Mouse (Mus musculus) lung, embryonic 16.5 days (tissue): ENCODE data around the gene Scn5a. TPM values are rescaled to one million over a fixed set of nuclear protein-coding genes. Genes with fewer than 3 reads are reported as not detected.

ENCODE experiments used
- ATAC-seq: fragments of 200-750 bp; cut with Nextera tagmentation; 2 replicates; pipeline ENCODE4 v1.8.0; 2017; ENCODE audit warnings: low read depth, mild to moderate bottlenecking, moderate library complexity
- H3K27ac ChIP-seq: fragments of 300-500 bp; sonication (generic); 2 replicates; pipeline ENCODE4 v1.5.1; 2014; ENCODE audit warnings: mild to moderate bottlenecking, control low read depth, low read length
- H3K27me3 ChIP-seq: fragments of 300-500 bp; sonication (generic); 2 replicates; pipeline ENCODE4 v1.6.1; 2014; ENCODE audit warnings: low read depth, low read length, mixed read lengths; ENCODE audit not compliant: control insufficient read depth, insufficient read depth
- H3K36me3 ChIP-seq: fragments of 300-500 bp; sonication (generic); 2 replicates; pipeline ENCODE4 v1.6.1; 2014; ENCODE audit warnings: low read length; ENCODE audit not compliant: control insufficient read depth, insufficient read depth
- H3K4me1 ChIP-seq: fragments of 300-500 bp; sonication (generic); replicated peaks from 2 replicates; pipeline ENCODE4 v1.6.1; 2014; ENCODE audit warnings: low read length, mixed read lengths; ENCODE audit not compliant: control insufficient read depth, insufficient read depth
- H3K4me2 ChIP-seq: fragments of 300-500 bp; sonication (generic); 2 replicates; pipeline ENCODE4 v1.6.1; 2014; ENCODE audit warnings: low read depth, low read length, control low read depth
- H3K4me3 ChIP-seq: fragments of 300-500 bp; sonication (generic); 2 replicates; pipeline ENCODE4 v1.5.1; 2014; ENCODE audit warnings: mild to moderate bottlenecking, low read length, control low read depth
- H3K9ac ChIP-seq: fragments of 300-500 bp; sonication (generic); 2 replicates; pipeline ENCODE4 v1.6.1; 2014; ENCODE audit warnings: low read length, control low read depth
- H3K9me3 ChIP-seq: fragments of 300-500 bp; sonication (generic); 2 replicates; pipeline ENCODE4 v1.6.1; 2016; ENCODE audit warnings: low read length; ENCODE audit not compliant: control insufficient read depth
- WGBS: fragments of 180-500 bp; shearing (Covaris S2); extraction: QIAGEN DNeasy Blood & Tissue Kit; methylation state at CpG from one replicate; pipeline ENCODE4 v1.1.7; 2014; 5-methylcytosine and 5-hydroxymethylcytosine counted together
- polyA plus RNA-seq: library from polyadenylated mRNA; unstranded; fragments of >200 nt; fragmentation: Nextera tagmentation; extraction: Ambion mirVana; gene quantifications from 2 replicates; pipeline ENCODE4 v1.2.1, GENCODE M21; 2015

Scn5a gene
- polyA plus RNA-seq, 1 experiment from 2014 or later = 0.80 TPM

DNA sequence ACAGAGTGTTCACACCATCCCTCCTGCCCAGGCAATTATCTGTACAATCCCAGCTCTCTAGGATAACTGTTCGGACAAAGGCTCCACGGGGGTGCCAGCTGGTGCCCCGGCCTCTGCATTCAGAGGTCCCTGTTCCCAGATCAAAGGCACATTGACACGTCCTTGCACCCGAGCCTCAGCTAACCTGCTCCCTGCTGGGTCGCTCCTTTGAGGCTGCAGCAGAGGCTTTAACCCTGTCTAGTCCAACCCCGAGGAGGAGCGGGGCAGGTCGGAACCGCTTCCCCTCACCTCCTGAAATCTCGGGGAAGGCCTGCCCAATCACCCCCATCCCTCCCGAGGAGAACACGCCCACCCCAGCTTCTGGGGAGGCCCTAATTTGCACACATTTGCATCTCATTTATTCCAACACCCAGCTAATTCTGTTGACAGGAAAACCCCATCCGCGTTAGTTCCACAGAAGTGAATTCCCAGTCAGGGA, 7.4 kb downstream of the Scn5a start:
- Histone ChIP-seq H3K9me3 (no peaks in the 10 kb centered on the region), H3K27me3 (peaks cover 42% of the 10 kb centered on the region), H3K9ac (no peak overlapping the region), H3K36me3 (no peaks in the 10 kb centered on the region), H3K4me2 (no peak overlapping the region), H3K4me1 (no peaks in the 10 kb centered on the region), H3K27ac (no peak overlapping the region), H3K4me3 (no peak overlapping the region)
- WGBS = 7% methylated on average over 15 of the region's 15 CpGs
- no peak for ATAC-seq

DNA sequence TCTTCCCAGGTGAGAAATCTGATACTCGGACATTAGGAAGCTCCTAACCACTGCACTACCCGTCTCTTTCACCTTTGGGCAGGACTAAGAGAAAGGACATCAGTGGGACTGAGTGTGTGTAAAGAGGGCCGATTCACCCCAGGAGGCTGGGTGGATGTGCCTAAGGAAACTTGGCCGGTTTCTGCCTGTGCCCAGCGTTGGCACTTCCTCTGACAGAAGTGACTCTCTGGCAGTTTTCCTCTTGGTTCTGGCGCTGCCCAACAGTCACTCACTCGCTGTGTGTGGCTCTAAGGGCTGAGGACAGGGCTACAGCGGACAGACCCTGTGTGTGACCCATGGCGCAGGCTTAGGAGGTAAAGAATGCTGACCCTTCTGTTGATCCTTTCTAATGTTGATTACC, 8.2 kb downstream of the Scn5a start:
- 22% methylated on average over 9 of the region's 9 CpGs for WGBS
- no peaks in the 10 kb centered on the region for H3K36me3 ChIP-seq
- no peak overlapping the region for H3K4me3 ChIP-seq
- H3K9me3 ChIP-seq = no peaks in the 10 kb centered on the region
- no peak overlapping the region for H3K4me2 ChIP-seq
- 0 out of 2 replicates have a peak, but pooled peaks cover 2% of the 10 kb centered on the region for H3K4me1 ChIP-seq
- no peak overlapping the region for H3K27ac ChIP-seq
- peaks cover 35% of the 10 kb centered on the region for H3K27me3 ChIP-seq
- no peak for ATAC-seq
- no peak overlapping the region for H3K9ac ChIP-seq

DNA sequence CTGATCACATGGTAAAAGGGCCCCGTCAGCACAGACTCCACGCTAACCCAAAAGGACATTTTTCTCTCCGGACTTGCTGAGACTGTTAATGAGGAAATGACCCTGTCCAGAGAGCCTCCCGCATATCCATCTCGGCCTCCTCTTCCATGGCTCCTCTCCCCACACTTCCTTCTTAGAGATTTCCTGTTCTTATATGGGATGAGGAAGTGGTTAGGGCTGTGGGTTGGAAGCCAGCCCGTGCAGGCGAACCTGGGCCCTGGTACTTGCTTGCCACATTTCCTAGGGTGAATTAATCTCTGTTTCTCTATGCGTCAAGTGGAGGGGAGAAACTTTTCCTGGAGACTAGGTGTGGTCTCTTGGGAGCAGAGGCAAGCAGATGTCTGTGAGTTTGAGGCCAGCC, 10.1 kb downstream of the Scn5a start:
- Histone ChIP-seq H3K9me3 (no peaks in the 10 kb centered on the region), H3K27ac (no peak overlapping the region), H3K36me3 (no peaks in the 10 kb centered on the region), H3K4me2 (no peak overlapping the region), H3K9ac (no peak overlapping the region), H3K4me3 (no peak overlapping the region), H3K4me1 (0 out of 2 replicates have a peak, but pooled peaks cover 2% of the 10 kb centered on the region), H3K27me3 (peaks cover 25% of the 10 kb centered on the region)
- no peak for ATAC-seq
- 65% methylated on average over 8 of the region's 8 CpGs for WGBS

DNA sequence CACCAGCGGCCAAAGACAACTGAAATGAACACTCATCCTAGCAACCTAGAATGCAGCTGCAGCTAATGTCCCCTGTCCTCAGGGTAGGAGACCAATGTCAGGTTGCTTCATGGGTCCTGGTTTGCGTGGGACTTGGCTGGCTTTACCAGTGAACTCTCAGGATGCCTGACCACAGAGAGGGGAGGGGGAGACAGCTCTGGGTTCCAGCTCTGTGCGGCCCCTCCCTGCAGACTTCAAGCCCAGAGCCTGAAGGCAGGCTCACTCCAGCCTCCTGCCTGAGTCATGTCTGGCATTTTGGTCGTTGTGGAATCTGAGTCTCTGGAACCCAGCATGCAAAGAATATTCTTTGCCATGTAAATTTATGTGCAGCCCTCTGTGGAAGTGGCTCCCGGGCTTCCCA, 11.0 kb downstream of the Scn5a start:
- whole genome bisulfite sequencing = 86% methylated on average over 5 of the region's 5 CpGs
- H3K4me1 ChIP-seq = 0 out of 2 replicates have a peak, but pooled peaks cover 2% of the 10 kb centered on the region
- no peak overlapping the region for H3K4me2 ChIP-seq
- H3K9ac ChIP-seq = no peak overlapping the region
- H3K27ac ChIP-seq = no peak overlapping the region
- no peaks in the 10 kb centered on the region for H3K9me3 ChIP-seq
- no peaks in the 10 kb centered on the region for H3K36me3 ChIP-seq
- no peak for ATAC-seq
- no peak overlapping the region for H3K4me3 ChIP-seq
- peaks cover 25% of the 10 kb centered on the region for H3K27me3 ChIP-seq

DNA sequence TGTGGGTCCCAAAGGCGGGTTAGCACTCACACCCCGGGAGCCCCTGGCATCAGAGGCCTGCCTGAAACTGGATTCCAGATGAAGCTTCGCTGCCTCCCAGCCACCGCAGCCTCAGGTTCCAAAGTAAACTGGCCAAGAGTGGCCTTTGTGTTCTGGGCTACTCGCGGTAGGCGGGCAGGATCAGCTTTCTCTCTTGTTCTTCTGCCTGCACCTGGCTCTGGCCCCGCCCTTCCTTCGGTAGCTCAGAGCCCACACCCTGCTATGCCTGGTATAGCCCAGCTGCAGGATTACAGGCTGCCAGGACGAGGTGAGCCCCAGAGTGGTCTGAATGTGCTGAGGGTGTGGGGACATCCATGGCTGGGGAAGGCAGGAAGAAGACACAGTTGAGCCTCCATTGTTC, 12.6 kb downstream of the Scn5a start:
- H3K4me2 ChIP-seq = no peak overlapping the region

DNA sequence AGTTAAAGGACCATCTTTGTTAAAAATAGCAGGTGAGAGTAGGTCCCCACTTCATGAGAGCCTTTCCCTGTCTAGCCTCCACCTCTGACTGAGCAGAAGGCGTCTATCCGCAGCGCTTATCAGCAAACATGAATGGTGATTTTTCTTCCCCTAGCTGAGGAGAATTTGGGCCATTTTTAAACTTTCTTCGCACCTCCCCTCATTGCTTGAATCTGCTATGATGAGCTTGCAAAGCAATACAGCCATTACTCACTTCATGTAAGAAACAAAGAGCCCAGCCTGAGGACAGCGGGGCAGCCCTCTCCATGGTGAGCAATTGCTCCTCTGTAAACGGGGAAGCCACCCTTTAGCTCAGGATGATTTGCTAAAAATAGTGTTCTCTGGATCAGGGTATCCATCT, 14.0 kb downstream of the Scn5a start:
- no peak overlapping the region for H3K4me3 ChIP-seq
- 59% methylated on average over 6 of the region's 6 CpGs for WGBS
- H3K9me3 ChIP-seq = no peaks in the 10 kb centered on the region
- no peak for ATAC-seq
- H3K27me3 ChIP-seq = no peaks in the 10 kb centered on the region; the same call in 1 of the 2 replicates
- H3K27ac ChIP-seq = no peak overlapping the region
- H3K4me1 ChIP-seq = peaks cover 6% of the 10 kb centered on the region
- no peak overlapping the region for H3K4me2 ChIP-seq
- H3K9ac ChIP-seq = no peak overlapping the region
- H3K36me3 ChIP-seq = no peaks in the 10 kb centered on the region

More for the DNA sequence above, 12.6 kb downstream of the Scn5a start:
- WGBS = 15% methylated on average over 10 of the region's 10 CpGs
- peaks cover 10% of the 10 kb centered on the region for H3K27me3 ChIP-seq
- peak; percentile 55; the same call in 1 of the 2 replicates for ATAC-seq
- no peaks in the 10 kb centered on the region for H3K36me3 ChIP-seq
- H3K9ac ChIP-seq = no peak overlapping the region
- H3K9me3 ChIP-seq = no peaks in the 10 kb centered on the region
- H3K4me3 ChIP-seq = no peak overlapping the region
- H3K27ac ChIP-seq = no peak overlapping the region
- H3K4me1 ChIP-seq = 0 out of 2 replicates have a peak, but pooled peaks cover 2% of the 10 kb centered on the region

DNA sequence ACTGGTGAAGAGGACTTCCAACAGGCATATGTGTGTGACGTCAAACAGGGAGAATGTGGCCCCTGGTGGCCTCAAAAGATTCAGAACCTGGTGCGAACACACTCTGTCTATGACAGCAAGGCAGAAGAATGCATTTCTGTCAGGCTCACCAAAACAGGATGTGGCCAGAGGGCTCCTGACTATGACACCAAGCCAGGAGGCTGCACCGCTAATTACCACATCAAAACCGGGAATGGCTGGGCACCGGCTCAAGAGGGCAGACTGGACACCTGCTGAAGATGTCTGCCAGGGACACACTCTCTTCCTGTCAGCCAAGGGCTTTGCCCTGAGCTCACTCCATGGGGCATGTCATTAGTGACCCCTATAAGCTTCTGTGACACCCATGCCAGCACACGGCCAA, 15.2 kb downstream of the Scn5a start:
- H3K27me3 ChIP-seq = no peaks in the 10 kb centered on the region; the same call in 1 of the 2 replicates
- no peak overlapping the region for H3K27ac ChIP-seq
- no peak overlapping the region for H3K9ac ChIP-seq
- no peaks in the 10 kb centered on the region for H3K9me3 ChIP-seq
- no peak for ATAC-seq
- H3K4me1 ChIP-seq = peaks cover 12% of the 10 kb centered on the region
- H3K4me3 ChIP-seq = no peak overlapping the region
- no peaks in the 10 kb centered on the region for H3K36me3 ChIP-seq
- 56% methylated on average over 6 of the region's 6 CpGs for WGBS
- H3K4me2 ChIP-seq = no peak overlapping the region

DNA sequence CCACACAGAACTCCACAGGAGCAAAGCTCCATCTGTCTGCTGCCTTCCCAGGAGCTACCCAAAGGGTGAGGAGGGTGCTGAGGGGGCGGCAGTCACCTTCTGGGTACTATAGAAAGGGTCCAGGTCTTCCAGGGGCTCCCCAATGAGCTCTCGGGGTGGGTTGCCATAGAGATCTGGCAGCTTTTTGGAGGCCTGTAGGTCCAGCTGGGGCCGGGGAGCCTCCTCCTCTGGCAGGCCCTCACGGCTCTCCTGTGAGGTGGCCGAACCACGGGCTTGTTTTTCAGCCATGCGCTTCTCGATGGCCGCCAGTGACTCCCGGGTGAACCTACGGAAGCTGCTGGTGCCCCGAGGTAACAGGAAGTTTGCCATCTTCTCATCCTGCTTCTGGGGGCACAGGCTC, 16.6 kb downstream of the Scn5a start:
- Histone ChIP-seq H3K36me3 (no peaks in the 10 kb centered on the region), H3K9me3 (no peaks in the 10 kb centered on the region), H3K9ac (no peak overlapping the region), H3K27me3 (no peaks in the 10 kb centered on the region), H3K27ac (no peak overlapping the region), H3K4me3 (no peak overlapping the region), H3K4me2 (no peak overlapping the region), H3K4me1 (peaks cover 12% of the 10 kb centered on the region)
- no peak for ATAC-seq
- 61% methylated on average over 12 of the region's 12 CpGs for WGBS

DNA sequence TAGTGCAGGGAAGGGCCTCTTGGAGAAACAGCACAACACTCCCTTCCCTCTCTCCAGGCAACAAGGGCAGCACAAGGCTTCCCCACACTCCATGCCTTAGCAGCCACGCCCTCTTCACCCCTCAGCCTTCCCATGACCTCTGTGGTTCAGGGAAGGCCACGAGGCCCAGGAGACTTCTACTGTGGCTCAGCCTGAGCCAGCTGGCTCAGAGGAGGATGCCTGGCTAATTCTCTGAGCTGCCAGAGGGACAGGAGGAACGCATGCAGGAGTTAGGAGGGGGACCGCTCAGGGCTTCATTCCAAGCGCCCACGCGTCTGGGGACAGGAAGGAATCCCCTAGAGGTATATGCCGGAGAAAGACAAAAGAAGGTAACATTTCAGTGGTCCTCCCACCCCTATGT, 17.1 kb downstream of the Scn5a start:
- 64% methylated on average over 8 of the region's 8 CpGs for WGBS
- Histone ChIP-seq H3K27me3 (no peaks in the 10 kb centered on the region), H3K9ac (no peak overlapping the region), H3K36me3 (no peaks in the 10 kb centered on the region), H3K27ac (no peak overlapping the region), H3K4me1 (peaks cover 12% of the 10 kb centered on the region), H3K9me3 (no peaks in the 10 kb centered on the region), H3K4me3 (no peak overlapping the region), H3K4me2 (no peak overlapping the region)
- no peak for ATAC-seq
